Mouse (Mus musculus): ENCODE results near the gene Sec14l3. TPM values are rescaled to one million over a fixed set of nuclear protein-coding genes. Genes with fewer than 3 reads are reported as not detected.

Sec14l3 gene
- polyA plus RNA-seq, 1 experiment: not detected

DNA sequence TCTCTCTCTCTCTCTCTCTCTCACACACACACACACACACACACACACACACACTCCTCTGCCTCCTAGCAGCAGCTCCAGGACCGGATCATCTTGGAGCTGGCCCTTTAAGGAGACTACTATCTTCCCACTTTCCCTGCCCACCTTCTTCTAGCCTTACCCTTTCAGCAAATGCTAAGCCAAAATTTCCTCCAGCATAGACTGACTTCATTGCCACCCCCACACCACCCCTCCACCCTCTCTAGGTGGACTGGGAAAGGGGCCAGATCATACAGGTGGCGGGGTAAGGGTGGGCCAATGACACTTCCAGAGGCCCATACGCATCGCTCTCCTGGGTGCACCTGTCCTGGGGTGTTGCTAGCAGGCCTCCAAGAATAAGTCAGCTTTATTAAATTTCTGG, 50.8 kb downstream of the Sec14l3 start:
- Histone ChIP-seq H3K27me3 (ENCODE audit: control insufficient read depth, insufficient read depth, insufficient read length) (no peaks in the 10 kb centered on the region), H3K79me3 (ENCODE audit: low read depth) (no peaks in the 10 kb centered on the region), H3ac (ENCODE audit: control insufficient read depth, insufficient read length, low read depth) (no peak overlapping the region), H3K79me2 (ENCODE audit: control insufficient read depth, insufficient read depth) (no peaks in the 10 kb centered on the region), H3K36me3 (ENCODE audit: control insufficient read depth, insufficient read depth) (no peaks in the 10 kb centered on the region), H3K4me3 (ENCODE audit: insufficient read depth, poor library complexity, severe bottlenecking) (no peak overlapping the region)
- TF ChIP-seq CTCF (IDR thresholded peaks at IDR 0.05; ENCODE audit: control insufficient read depth, insufficient read depth, insufficient read length): no peak
- TF ChIP-seq MAX (IDR thresholded peaks at IDR 0.05): no peak
- no peak for TF ChIP-seq CEBPB (IDR thresholded peaks at IDR 0.05; ENCODE audit: low read depth)
- TF ChIP-seq FOSL1 (IDR thresholded peaks at IDR 0.05; ENCODE audit: insufficient read depth, low read length, poor library complexity, severe bottlenecking): no peak
- TF ChIP-seq MYOG (IDR thresholded peaks at IDR 0.05; ENCODE audit: control insufficient read depth, extremely low read depth, insufficient read length): no peak
- no peak for TF ChIP-seq MYOD1 (IDR thresholded peaks at IDR 0.05; ENCODE audit: control insufficient read depth, insufficient read length, low read depth)
- TF ChIP-seq USF1 (IDR thresholded peaks at IDR 0.05; ENCODE audit: low read depth): no peak

DNA sequence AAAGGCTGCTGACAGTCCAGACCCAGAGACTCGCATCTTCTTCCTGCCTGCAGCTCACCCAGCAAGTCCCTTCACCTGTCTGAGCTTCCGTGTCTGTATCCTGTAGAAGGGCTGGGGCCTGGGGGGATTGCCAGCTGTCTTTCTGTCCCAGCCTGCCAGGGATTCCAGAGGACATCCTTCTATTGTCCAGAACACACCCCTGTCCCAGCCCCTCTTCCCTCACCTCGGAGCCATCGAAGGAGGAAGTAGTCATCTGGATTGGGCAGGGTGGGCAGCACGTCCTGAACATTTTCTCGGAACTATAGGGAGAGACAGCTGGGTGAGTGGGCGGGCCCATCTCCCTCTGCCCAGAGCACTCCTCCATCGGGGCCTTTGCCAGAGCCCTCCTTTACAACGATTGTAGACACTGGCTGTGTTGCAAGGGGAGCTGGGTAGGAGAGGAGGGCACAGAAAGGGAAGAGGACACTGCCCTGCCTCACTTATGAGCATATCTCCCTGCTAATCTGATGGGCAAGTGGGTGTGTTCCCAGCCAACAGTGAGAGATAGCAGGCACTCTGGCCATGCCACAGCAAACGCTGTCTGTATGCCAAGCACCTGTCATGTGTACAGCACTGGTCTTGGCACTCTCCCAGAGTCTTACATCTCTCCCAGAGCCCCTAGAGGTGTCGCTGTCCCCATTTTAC, 52.0 kb downstream of the Sec14l3 start:
- H3K4me3 ChIP-seq (ENCODE audit: insufficient read depth, poor library complexity, severe bottlenecking): no peak overlapping the region

DNA sequence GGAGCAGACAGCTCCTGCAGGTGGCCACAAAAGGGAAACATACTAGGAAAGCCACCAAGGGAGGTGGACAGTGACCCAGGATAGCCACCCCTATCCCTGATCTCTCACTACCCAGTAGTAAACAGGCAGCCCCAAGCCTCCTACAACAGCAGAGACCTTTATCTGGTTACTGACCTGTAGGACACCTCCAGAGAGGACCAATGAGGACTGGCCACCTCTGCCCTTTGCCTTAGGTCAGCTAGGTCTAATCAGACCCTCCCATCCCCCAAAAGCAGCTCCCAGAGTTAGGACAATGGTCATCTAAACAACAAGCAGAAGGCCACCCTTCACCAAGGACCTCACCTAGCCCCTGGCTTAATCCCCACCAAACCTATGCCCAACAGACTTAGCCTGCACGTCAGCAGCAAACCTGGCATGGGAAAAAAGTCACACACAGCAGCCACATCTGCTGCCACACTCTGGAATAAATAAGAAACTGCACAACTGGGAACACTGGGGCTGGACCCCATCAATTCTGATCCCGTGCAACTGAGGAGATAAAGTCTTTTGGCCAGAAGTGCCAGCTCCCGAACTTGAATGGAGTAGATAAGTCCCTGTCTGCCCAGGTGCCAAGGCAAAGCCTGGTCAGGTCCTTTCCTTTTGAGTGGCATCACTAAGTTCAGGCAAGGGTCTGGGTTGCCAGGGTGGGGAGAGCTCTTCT, 52.9 kb downstream of the Sec14l3 start:
- no peak for TF ChIP-seq USF1 (IDR thresholded peaks at IDR 0.05; ENCODE audit: low read depth)
- TF ChIP-seq FOSL1 (IDR thresholded peaks at IDR 0.05; ENCODE audit: insufficient read depth, low read length, poor library complexity, severe bottlenecking): no peak
- TF ChIP-seq CTCF (IDR thresholded peaks at IDR 0.05; ENCODE audit: control insufficient read depth, insufficient read depth, insufficient read length): no peak
- TF ChIP-seq MYOD1 (IDR thresholded peaks at IDR 0.05; ENCODE audit: control insufficient read depth, insufficient read length, low read depth): no peak
- no peak for TF ChIP-seq MYOG (IDR thresholded peaks at IDR 0.05; ENCODE audit: control insufficient read depth, extremely low read depth, insufficient read length)
- no peak for TF ChIP-seq MAX (IDR thresholded peaks at IDR 0.05)
- no peaks in the 10 kb centered on the region for H3K79me3 ChIP-seq (ENCODE audit: low read depth)

More for the DNA sequence above, 52.0 kb downstream of the Sec14l3 start:
- no peaks in the 10 kb centered on the region for H3K36me3 ChIP-seq (ENCODE audit: control insufficient read depth, insufficient read depth)
- no peaks in the 10 kb centered on the region for H3K79me3 ChIP-seq (ENCODE audit: low read depth)
- no peaks in the 10 kb centered on the region for H3K27me3 ChIP-seq (ENCODE audit: control insufficient read depth, insufficient read depth, insufficient read length)
- TF ChIP-seq MYOD1 (IDR thresholded peaks at IDR 0.05; ENCODE audit: control insufficient read depth, insufficient read length, low read depth) (peak; percentile 63), MAX (IDR thresholded peaks at IDR 0.05) (no peak), MYOG (IDR thresholded peaks at IDR 0.05; ENCODE audit: control insufficient read depth, extremely low read depth, insufficient read length) (no peak), CEBPB (IDR thresholded peaks at IDR 0.05; ENCODE audit: low read depth) (no peak), FOSL1 (IDR thresholded peaks at IDR 0.05; ENCODE audit: insufficient read depth, low read length, poor library complexity, severe bottlenecking) (no peak), USF1 (IDR thresholded peaks at IDR 0.05; ENCODE audit: low read depth) (no peak)
- no peaks in the 10 kb centered on the region for H3K79me2 ChIP-seq (ENCODE audit: control insufficient read depth, insufficient read depth)
- H3ac ChIP-seq (ENCODE audit: control insufficient read depth, insufficient read length, low read depth): no peak overlapping the region

DNA sequence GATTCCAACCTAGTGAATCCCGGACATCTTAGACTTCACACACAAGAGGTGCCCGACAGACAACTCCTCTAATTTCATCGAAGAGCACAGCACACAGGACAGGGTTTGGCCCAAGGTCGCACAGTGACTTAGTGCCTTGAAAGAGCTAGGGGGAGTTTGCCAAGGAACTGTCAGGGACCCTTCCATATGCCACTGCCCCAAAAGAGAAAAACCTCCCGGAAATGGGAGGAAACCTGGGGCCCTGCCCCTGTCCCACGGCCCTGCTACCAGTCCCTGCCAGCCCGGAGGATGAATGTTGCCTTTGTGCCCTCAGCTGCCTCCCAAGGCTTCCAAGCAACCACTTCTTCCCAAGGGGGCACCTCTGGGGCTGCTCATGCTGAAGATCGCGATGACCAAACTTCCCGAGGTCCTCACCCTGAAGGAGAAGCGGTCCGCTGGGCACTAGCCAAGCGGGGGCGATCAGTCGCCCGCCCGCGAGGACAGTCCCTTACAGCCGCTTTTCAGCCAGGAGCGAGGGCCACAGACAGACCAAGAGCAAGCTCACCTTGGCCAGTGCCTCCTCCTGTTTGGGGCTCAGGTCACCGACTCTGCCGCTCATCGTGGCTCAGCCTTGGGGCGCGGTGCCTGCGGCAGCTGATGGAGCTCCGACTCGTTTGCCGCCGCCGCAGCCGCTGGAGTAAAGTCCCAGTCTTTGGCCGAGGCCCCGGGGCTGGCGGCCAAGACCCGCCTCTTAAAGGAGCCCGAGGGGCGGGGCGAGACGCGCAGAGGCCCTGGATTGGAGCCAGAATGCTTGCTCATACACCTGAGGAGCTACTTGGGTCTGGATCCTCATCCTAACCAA, 53.7 kb downstream of the Sec14l3 start:
- Histone ChIP-seq H3K79me2 (ENCODE audit: control insufficient read depth, insufficient read depth) (no peaks in the 10 kb centered on the region), H3K36me3 (ENCODE audit: control insufficient read depth, insufficient read depth) (no peaks in the 10 kb centered on the region), H3K4me3 (ENCODE audit: insufficient read depth, poor library complexity, severe bottlenecking) (peak overlapping the region; percentile 25), H3K79me3 (ENCODE audit: low read depth) (no peaks in the 10 kb centered on the region), H3ac (ENCODE audit: control insufficient read depth, insufficient read length, low read depth) (peak overlapping the region; percentile 89), H3K27me3 (ENCODE audit: control insufficient read depth, insufficient read depth, insufficient read length) (no peaks in the 10 kb centered on the region)
- TF ChIP-seq MAX (IDR thresholded peaks at IDR 0.05): no peak
- no peak for TF ChIP-seq MYOG (IDR thresholded peaks at IDR 0.05; ENCODE audit: control insufficient read depth, extremely low read depth, insufficient read length)
- no peak for TF ChIP-seq CTCF (IDR thresholded peaks at IDR 0.05; ENCODE audit: control insufficient read depth, insufficient read depth, insufficient read length)
- no peak for TF ChIP-seq MYOD1 (IDR thresholded peaks at IDR 0.05; ENCODE audit: control insufficient read depth, insufficient read length, low read depth)
- TF ChIP-seq CEBPB (IDR thresholded peaks at IDR 0.05; ENCODE audit: low read depth): no peak
- no peak for TF ChIP-seq USF1 (IDR thresholded peaks at IDR 0.05; ENCODE audit: low read depth)

More for the DNA sequence above, 52.9 kb downstream of the Sec14l3 start:
- Histone ChIP-seq H3ac (ENCODE audit: control insufficient read depth, insufficient read length, low read depth) (peak overlapping the region; percentile 89), H3K36me3 (ENCODE audit: control insufficient read depth, insufficient read depth) (no peaks in the 10 kb centered on the region), H3K79me2 (ENCODE audit: control insufficient read depth, insufficient read depth) (no peaks in the 10 kb centered on the region), H3K27me3 (ENCODE audit: control insufficient read depth, insufficient read depth, insufficient read length) (no peaks in the 10 kb centered on the region), H3K4me3 (ENCODE audit: insufficient read depth, poor library complexity, severe bottlenecking) (peak overlapping the region; percentile 25)

DNA sequence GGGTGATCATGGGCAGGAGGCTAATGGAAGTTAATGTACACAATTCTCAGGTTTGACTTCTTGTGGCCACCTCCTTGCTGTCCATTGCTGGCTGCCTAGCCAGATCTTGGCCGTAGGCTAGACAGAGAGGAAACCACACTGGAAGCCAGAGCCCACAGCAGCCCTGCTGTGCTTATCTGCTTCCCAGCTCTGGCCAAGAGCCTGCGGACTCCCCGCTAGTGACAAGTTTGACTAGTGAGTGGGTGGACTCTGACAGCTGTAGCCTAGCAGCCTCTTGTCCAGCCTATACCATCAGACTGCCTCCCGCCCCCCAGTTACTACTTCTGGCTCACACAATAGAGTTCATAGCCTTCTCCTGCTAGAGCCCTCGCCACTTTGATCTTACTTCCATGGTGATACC, 55.0 kb downstream of the Sec14l3 start:
- Histone ChIP-seq H3K4me3 (ENCODE audit: insufficient read depth, poor library complexity, severe bottlenecking) (no peak overlapping the region), H3K36me3 (ENCODE audit: control insufficient read depth, insufficient read depth) (no peaks in the 10 kb centered on the region), H3K79me2 (ENCODE audit: control insufficient read depth, insufficient read depth) (no peaks in the 10 kb centered on the region), H3ac (ENCODE audit: control insufficient read depth, insufficient read length, low read depth) (no peak overlapping the region), H3K27me3 (ENCODE audit: control insufficient read depth, insufficient read depth, insufficient read length) (no peaks in the 10 kb centered on the region), H3K79me3 (ENCODE audit: low read depth) (no peaks in the 10 kb centered on the region)
- peak; percentile 6 for TF ChIP-seq MYOD1 (IDR thresholded peaks at IDR 0.05; ENCODE audit: control insufficient read depth, insufficient read length, low read depth)
- no peak for TF ChIP-seq MAX (IDR thresholded peaks at IDR 0.05)

Measured in C2C12 (cell line).